Mouse (Mus musculus) v-Abl transformed pro-B cells (cell line): Measurements from ENCODE around the gene Robo2.

Experiments used
- in situ Hi-C, 2 experiments: fragments of 400-800 bp; cut with MboI; formaldehyde crosslinking; loops; one replicate each; pipeline ENCODE4 v1.15.1; 2025; ENCODE audit not compliant: unreplicated experiment in 2 of 2

Gene Robo2

DNA sequence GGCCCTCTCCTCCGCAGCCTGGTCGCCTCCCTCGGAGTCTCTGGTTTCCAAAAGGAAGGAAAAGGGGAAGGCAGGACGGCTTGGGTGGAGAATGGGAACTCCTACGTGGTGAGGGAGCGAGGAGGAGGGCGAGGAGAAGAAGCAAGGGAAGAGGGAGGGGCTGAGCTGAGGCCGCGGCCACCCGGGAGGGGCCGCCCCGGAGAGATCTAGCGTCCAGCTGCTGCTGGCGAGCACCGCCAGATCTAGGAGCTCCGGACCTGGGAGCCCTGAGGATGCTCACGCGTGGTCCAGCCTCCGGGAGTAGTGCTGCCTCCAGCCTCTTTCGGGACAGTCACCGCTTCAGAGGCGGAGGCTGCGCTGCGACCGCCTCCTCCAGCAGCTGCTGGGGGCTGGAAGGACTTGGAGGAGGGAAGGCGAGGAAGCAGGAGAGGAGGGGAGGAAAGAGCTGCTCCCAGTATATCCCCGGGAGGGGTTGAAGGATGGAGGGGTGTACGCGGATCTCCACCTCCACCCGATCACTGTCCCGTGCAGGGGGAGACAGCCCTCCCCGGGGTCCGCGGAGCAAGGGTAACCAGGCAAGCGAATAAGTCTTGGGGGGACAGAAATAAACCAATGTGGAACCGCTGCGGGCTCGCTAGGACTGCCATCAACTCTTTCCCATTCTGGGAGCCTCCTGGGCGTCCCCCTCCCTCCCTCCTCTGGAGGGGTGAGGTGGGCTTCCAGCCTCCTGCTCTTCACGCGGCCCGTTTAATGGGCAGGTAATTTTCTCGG lies at the start of gene Robo2:
Gene Robo2 (minus strand): TSS at position 345 of the 771 bp plus-strand sequence.
- in situ Hi-C loops = no loop called here

DNA sequence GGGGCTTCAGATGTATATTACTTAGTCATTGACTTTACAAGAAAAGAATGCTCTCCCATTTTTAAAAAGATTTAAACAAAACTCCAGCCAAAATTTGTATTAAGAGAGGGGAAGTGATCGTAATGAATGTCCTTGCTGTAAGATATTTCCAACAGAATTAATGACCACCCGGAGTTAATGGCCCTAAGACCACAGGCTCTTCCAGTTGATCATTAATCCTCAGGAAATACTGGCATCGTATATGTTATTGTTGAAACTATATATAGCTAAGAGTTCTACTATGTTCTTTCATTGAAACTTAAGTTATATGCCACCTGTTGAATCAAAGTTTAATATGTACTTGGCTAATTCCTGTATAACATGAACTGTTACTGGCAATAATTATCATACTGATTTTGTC lies 46.5 kb upstream of the Robo2 start:
- in situ Hi-C loops = no loop called here

DNA sequence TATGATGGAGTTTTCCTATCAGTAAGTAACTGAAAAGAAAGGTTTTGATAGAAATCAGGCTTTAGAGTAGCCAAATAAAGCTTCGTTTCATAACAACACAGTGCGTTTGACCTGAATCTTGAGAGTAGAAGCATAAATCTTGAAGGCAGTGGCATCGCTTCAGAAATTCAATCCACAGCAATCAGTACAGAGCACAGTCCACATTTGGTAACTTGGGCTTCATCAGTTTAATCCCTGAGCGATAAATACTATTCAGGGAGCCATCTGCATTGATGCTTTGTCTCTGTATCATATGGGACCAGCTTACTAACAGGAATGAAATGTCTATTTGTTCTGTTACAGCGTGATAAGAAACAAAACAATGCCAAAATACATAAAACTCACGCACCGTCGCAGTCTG lies 46.1 kb upstream of the Robo2 start:
- in situ Hi-C loops = no loop called here

DNA sequence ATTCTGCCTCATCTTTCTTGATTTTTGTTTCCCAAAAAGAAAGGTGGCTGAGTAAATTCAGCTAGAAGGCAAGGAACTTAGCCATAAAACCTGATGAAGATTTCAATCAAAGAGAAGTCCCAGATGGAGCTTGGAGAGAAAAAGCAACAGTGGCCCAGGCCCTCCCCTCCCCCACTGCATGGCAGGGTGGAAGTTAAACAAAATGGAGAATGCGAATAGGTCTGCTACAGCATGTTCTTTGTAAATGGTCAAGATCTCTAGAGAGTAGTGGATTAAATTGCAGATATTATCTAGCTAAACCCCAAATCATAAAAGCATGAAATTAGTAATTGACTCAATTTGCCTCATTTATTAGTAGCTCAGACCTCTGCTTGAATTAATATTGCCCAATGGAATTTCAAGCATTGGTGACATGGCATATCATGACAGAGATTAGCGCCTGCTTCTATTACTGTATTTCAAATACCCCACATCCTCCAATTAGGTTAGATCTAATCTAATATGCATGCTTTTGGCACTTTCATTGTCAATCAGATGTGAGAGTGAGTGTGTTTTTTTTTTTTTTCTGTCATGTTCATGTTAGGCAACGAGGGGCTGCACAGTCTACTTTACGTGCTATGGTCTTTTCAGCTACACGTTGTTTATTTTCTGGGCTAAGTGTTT lies 45.3 kb upstream of the Robo2 start:
- in situ Hi-C loops = no loop called here

DNA sequence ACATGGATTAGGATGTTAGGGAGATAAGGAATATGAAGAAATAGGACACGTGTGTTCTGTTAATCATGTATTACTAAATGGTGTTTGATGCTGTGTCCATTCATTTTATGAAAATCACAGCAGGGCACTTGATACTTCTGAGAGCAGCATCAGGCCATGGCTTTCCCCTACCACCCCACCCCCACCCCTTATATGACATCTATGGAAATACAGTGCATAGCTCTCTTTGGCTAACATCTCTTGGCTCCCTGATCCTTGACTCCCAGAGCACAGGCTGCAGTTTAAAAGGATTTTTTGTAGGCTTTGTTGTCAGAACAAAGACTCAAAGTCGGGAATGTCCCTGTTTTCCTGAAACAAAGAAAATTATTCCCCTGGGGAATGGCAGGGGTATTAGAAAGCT lies 43.6 kb upstream of the Robo2 start:
- in situ Hi-C loops = no loop called here

DNA sequence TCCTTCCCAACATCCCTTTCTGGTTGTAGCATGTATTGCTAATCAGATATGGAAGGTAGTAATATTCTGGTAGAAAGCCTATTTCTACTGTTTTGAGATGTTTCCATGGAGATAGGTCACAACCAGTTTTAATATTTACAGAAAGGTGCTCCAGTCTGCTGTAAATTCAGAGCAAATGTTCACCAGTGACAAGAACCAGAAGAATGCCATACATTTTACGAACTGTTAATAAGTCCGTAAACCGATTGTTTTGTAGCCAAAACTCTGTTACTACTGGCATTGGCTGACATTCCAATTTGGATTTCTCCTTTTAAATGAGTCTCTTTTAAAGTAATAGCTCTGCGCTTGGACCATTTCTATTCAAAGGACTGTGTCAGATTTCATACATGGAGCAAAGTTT lies 36.4 kb upstream of the Robo2 start:
- in situ Hi-C loops = no loop called here

DNA sequence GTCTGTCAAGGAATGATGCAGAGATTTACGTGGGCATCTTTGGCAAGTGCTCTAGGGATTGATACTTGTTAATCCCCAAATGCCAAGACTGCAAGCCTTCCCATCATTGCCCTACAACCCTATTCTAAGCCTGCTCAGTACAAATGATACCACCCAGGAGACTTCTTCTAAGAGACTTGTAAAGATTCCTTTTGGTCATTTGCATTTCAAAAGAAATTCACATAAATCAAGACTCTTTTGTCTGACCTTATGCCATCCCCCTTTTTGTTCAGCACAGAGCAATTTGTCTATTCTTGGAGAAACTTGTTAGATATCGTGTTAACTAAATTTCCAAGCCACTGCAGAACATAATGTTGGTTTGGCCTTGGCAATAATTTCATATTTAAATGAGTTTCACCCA lies 15.4 kb upstream of the Robo2 start:
- in situ Hi-C loops = no loop called here

DNA sequence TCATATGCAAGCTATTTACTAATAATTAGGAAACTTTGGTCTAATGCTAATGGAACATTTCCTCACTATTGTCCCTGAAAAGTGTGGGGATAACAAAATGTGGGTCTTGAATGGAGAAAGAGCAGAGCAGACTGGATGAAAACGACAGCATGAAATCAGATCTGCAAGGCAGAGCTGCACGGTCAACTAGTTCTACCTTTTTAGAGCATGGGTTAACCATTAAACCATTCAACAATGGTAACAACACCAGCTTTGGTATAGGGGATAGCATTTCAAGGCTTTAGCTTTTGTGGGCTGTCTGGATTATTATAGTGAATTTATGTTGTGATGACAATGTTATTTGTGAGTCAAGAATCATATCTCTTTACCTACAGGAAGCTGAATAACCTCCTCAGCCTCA lies 8.7 kb upstream of the Robo2 start:
- in situ Hi-C loops = no loop called here

DNA sequence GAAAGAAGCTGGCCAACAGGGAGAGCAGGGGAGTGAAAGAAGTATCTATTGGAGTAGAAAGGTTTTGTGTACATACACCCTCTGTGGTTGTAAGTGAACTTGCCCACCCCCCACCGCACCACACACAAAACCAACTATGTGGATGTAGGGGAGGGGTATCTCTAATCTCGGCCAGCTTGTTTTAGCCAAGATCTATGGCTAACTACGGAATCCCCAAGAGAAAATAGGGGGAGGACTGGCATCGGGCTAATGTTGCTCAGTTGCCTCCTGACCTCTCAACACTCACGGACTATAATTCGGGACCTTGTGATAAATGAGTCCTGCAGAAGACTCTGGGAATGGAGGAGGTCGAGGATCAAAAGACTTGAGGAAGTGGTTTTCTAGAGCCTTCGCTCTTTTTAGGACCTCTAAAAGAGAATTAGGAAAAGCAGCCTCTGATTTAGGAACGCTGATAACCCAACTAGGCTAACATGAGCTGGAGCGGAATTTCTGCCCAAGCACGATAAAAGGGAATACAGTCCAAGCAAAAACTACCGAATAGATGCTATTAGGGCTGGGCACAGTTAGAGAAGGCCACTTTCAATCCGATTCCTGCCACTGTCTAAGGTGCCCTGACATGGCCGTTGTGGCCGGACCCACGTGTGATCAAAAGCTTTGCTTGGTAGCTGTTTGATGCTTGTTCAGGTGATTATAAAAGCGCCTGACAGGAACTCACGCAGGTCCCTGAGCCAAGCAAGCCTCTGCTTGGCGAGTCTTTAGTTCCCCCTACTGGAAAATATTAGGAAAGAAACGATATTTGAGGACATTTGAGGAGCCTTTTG lies 1.1 kb upstream of the Robo2 start:
- in situ Hi-C loops = no loop called here

DNA sequence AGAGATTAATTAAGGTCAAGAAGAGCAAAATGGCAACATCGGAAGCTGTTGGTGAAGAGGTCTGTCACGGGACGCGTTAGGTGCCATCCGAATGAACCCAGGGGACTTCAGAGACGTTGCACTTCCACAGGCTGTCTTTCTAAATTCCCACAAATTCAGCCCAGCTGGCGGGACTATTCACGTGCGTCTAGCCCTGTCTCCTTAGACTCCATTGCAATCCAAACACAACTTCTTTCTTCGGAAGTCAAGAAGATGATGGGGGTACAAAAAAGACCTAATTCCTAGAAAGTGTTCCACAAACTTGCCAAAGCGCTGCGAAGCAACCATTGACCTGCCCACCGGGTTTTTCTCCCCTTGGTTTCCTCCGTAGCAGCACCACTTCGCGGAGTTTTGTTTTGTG lies 604 bp downstream of the Robo2 start:
- in situ Hi-C loops = no loop called here

DNA sequence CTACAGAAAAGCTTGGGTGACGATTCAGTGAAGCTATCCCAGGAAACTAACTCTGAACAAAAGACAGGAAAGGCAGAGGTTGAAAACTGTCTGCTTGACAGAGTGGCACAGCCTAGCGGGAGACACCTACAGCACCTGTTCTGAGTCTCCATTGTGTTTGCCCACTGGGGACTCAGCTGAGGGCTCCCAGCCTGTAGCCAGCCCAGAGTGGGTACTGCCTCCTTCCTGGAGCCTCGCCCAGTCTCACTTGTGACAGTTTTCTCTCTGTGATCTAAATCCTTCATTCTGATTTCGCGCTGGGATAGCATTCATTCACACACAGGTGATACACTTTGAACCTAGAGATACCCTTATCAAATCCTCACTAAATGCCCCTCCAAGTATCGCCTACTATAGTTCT lies 1.5 kb downstream of the Robo2 start:
- in situ Hi-C loops = no loop called here

DNA sequence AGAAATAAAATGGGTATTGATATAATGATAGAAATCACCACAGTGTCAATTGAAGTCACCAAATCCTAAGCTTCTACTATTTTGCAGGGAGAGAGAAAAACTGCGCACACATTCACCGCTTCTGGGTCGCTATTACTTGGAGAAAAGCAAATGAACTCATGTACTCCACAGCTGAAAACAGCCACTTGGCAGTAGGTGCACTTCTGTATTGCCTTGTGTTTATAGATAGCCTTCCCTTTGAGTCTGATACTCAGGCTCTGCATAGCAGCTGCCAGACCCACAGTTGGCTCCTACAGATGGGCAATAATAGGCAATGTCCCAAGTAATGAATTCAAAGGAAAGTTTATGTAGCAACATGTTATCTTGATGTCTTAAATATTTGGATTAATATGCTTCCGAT lies 2.1 kb downstream of the Robo2 start:
- in situ Hi-C loops = no loop called here

DNA sequence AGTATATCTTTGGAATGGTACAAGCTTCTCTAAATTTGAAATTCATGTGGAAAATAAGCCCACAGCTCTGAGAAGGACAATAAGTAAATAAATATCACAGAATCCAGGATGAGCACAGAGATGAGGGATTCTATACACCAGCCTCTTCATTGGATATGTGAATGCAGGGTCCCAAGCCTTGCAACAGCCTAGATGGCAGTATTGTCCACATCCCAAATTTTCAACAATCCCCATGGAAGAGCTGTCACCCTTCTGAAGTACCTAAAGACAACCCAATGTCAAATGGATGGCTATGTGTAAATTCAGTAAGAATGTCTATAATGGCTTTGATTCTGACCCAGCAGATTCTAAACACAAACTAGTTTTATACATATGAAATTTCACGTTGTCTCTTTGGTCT lies 3.1 kb downstream of the Robo2 start:
- in situ Hi-C loops = no loop called here

DNA sequence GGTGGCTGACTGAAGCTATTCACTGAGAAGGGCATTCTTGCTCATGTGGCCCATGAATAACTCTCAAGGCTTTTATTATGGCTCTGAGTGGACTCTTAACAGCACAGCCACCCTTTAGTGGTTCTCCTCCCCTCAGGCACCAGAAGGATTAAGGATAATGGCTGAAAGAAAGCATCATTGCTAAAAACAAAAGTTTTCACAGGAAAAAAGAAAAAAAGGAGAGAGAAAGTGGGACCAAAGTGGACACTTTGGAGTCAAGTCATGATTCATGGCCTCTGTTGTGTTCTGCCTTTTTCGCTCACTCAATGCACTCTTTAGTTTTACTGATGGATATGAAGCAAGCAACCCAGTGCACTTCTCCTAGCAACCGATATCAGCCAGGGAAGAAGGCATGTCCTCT lies 14.3 kb downstream of the Robo2 start:
- in situ Hi-C loops = no loop called here

DNA sequence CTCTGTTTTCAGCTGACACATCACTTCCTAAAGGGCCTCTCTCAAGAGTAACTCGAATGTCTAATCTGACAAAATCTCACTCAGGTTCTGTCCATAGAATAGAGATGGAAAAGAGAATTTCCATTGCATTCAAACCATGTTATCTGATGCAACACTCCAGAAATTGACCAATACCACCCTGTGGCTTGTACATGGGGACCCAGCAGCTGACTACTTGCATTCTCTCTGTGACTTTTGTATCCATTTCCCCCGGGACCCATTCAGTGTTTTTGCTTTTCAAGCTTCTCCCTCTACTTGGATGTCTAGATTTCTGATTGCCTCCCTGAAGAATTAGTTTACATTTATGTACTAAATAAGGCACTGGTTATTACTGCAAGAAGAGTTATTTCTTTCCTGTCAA lies 15.9 kb downstream of the Robo2 start:
- in situ Hi-C loops = no loop called here

DNA sequence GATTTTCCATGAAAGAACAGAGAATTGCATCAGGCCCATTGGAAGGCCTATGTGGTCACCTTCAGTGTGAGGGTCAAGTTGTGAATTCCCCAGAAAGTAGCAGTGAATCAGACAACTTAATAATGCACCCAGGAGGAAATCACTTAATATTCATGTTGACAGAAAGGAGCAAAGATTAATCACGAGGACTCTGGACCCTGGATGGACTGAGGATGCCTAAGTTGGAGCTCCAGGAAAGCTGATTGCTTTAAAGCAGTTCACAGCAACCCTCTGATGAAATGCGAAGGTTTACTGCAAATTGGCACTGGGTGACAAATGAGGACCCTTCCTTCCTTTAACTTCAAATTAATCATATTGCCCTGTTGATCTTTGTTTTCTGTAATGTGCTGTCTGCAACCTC lies 32.2 kb downstream of the Robo2 start:
- in situ Hi-C loops = no loop called here

DNA sequence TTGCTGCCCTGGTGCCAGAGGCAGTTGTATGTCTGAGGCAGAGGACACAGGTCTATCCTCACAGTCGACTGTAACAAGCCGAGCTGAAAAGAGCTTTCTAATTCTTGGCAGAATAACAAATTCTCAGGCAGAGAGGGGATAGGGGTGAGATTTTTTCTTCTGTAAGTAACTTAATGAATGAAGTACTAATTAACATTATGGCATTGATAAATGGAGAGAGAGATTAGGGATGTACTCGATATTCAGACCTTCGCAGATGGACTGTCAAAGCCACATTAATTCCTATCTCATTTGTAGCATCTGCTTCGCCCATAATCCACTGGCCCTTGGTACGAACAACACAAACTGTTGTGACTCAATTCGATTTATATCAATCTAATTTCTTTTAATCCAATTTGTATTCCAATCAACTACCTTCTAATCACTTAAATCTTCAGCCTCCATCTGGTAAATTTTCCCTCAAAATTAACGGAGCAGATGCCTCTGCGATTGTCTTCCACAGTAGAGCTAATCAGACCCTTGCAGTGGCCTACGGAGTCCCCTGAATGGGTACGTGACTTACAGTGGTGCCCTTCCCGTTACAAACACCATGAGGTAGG lies 36.2 kb downstream of the Robo2 start:
- in situ Hi-C loops = no loop called here

DNA sequence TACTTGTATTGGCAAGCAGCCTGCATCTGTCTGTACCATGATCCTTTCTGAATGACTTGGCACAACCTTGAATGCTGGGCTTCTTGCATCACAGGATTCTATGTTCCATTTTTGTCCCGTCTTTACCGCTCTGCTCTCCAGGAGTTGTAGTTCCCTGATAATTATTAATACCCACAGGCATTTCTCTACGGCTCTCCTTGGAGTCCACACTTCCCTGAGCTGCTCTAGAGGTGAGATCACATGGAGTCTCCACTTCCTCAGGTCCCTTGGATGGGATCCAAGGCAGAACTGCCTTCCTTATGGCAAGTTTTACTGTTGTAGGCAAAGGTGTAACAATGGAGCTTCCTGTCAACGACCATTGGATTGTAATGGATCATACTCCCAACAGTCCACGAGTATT lies 37.1 kb downstream of the Robo2 start:
- in situ Hi-C loops = no loop called here

DNA sequence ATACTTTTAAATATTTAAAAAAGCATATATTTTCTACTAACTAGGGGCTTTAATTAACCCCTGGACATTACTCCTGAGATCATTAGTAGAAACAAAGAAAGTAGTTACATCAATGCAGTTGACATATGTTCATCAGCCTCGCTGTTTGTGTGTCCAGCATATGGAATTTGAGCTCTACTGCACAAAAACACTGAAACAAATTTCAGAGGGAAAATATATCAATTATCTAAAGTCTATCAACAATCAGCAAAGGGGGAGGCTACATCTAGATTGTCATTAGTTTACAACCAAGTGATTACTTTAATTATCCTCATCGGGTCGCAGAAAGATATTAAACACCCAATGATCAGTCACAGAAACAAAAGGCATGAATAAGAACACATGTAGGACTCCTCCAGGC lies 38.2 kb downstream of the Robo2 start:
- in situ Hi-C loops = no loop called here

DNA sequence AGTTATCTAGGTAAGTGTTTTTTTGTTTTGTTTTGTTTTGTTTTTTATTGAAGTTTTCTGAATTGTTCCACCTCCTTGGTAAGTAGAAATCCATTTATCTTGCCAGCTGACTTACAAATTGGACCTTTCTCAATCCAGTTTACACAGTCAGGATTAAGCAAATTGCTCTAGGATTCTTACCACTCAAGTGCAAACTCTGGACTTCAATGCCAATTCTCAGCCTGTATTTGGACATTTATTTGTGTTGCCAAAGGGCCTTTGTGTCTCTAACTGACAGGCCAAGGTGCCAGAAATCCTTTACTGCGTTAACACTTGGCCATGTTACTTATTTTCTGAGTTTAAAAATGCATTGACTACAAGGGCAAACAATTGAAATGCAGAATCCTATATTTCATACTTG lies 38.7 kb downstream of the Robo2 start:
- in situ Hi-C loops = no loop called here

DNA sequence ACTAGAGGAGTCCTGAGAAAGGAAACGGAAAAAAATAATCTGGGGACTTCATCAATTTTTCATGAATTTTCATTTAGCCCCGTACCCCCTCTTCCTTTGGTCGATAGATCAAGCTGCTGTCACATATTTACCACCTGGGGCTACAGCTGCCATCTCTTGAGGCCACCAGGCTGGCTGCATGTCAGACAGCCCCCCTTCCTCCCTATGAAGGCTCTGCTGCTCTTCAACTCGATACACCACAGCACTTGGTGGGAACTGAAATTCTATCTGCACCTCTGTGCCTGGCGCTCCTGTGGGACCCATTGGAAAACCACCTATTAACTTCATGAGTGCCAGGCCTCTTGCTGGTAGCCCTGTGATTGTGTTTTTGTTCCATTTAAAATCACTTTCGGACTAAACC lies 63.2 kb downstream of the Robo2 start:
- in situ Hi-C loops = no loop called here
